Mouse (Mus musculus): ENCODE results near the gene Magoh. TPM values are rescaled to one million over a fixed set of nuclear protein-coding genes. Genes with fewer than 3 reads are reported as not detected.

The Magoh gene
- 225 and 238 TPM in 2 replicates for polyA plus RNA-seq (2016; fragmentation: Nextera tagmentation; extraction: Ambion mirVana)

DNA sequence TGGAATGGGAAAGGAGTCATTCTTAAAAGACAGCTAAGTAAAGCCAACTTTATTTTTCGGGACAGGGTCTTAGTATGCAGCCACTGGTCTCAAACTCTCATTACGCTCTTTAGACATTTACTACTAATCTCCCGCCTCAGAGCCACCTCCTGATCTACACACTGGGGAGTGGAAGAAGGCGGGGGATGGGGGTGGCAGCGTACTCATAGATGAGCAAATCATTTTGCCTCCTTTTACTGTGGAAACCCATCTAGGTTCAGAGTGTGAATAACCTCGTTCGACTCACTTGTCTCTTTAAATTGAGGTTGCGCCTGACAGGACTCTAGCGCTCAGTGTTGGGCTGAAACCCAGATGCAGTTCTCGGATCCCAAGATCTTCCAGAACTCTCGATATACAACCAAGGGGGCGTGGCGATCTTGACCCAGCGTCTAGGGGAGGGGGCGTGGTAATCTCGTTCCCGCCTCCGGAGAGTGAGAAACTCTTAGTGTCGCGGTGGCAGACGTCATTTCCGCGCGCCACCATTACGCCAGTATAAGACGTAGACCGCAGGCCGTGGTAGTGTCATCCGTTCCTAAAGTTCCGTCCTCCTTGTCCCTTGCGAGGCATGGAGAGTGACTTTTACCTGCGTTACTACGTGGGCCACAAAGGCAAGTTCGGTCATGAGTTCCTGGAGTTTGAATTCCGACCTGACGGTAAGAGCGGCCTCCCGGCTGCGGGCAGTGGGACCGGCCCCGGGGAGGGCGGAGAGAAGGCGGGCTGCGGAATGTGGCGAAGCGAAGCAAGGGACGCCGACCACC lies at the start of gene Magoh:
Gene Magoh (plus strand): TSS at position 502 of the 797 bp plus-strand sequence.
- peaks cover 37% of the 10 kb centered on the region for H3K36me3 ChIP-seq
- peak within 1 kb of the TSS; percentile 79 for H3K4me3 ChIP-seq
- H3K9me3 ChIP-seq, result no peaks in the 10 kb centered on the region
- peaks cover 20% of the 10 kb centered on the region for H3K4me1 ChIP-seq (replicated peaks)
- H3K27me3 ChIP-seq (ENCODE audit: insufficient read depth, poor library complexity, severe bottlenecking), result no peaks in the 10 kb centered on the region
- peak within 1 kb of the TSS; percentile 88 for H3K27ac ChIP-seq
- 3% methylated on average over 48 of the region's 48 CpGs for WGBS
- DNase-seq (ENCODE audit: low spot score), result peak; percentile 94

DNA sequence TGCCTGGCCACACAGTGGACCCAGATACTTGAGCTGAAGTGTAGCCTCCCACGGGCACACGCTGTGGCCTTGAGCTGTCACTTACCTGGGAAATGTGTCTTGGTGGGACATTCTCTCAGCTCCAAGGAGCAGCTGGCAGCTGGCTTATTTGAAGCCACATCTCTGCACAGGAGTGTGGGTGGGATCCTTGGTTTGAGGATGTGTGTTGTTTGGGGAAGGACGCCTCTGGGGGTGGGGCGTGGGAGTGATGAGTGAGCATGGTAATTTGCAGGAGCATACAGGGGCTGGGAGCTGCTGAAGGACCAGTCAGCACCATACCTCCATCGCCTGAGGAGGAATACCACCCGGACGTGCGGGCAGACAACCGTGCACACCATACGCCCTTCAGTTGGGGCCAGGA lies 49.4 kb upstream of the Magoh start:
- WGBS, result 57% methylated on average over 10 of the region's 10 CpGs

DNA sequence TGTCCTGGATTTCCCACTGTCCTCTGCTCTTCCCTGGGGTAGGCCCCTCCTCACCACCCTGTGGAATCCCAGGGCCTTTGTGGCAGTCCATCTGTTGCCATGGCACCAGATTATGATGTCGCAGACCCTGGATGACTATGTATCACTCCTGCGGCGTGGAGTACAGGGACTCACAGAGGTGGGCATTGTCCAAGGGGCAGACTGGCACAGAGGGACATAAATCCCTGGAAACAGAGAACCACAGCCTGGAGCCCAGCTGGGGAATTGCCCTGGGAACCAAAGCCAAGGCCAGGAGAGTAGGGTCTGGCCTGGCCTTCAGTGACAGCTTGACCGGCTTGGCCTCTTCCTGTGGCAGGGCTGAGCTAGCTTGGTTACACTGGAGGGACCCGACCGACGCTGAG lies 48.7 kb upstream of the Magoh start:
- Histone ChIP-seq H3K27ac (peak overlapping the region; percentile 85), H3K4me3 (peak overlapping the region; percentile 6; the same call in 1 of the 2 replicates), H3K36me3 (no peaks in the 10 kb centered on the region), H3K4me1 (replicated peaks) (peaks cover 99% of the 10 kb centered on the region), H3K27me3 (ENCODE audit: insufficient read depth, poor library complexity, severe bottlenecking) (peaks cover 14% of the 10 kb centered on the region), H3K9me3 (no peaks in the 10 kb centered on the region)
- peak; percentile 74 for DNase-seq (ENCODE audit: low spot score)
- 37% methylated on average over 7 of the region's 7 CpGs for WGBS

More for the DNA sequence above, 49.4 kb upstream of the Magoh start:
- Histone ChIP-seq H3K9me3 (no peaks in the 10 kb centered on the region), H3K27ac (peak overlapping the region; percentile 85), H3K4me1 (replicated peaks) (peaks cover 99% of the 10 kb centered on the region), H3K27me3 (ENCODE audit: insufficient read depth, poor library complexity, severe bottlenecking) (peaks cover 18% of the 10 kb centered on the region), H3K36me3 (no peaks in the 10 kb centered on the region), H3K4me3 (no peak overlapping the region)
- DNase-seq (ENCODE audit: low spot score), result no peak

DNA sequence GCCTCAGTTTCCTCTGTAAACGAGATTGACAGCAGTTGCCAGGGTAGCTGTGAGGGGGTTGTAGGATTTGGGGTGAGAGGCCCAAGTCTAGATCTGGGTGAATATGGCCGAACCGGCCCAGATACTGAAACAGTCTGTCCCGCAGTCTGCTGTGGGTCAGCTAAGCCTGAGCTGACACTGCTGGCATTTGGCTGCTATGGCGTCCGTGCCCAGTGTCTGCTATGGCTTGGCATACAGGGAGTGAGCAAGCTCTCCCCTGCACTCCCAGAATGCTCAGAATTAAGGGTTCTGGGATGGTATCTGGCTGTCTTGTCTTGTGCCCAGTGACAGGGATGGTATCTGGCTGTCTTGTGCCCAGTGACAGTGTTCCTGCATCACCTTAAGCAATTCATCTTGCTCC lies 47.9 kb upstream of the Magoh start:
- no peak for DNase-seq (ENCODE audit: low spot score)
- H3K27ac ChIP-seq, result peak overlapping the region; percentile 85
- H3K4me3 ChIP-seq, result no peak overlapping the region
- peaks cover 99% of the 10 kb centered on the region for H3K4me1 ChIP-seq (replicated peaks)
- no peaks in the 10 kb centered on the region for H3K36me3 ChIP-seq
- H3K9me3 ChIP-seq, result no peaks in the 10 kb centered on the region
- 93% methylated on average over 6 of the region's 6 CpGs for WGBS
- peaks cover 14% of the 10 kb centered on the region for H3K27me3 ChIP-seq (ENCODE audit: insufficient read depth, poor library complexity, severe bottlenecking)

DNA sequence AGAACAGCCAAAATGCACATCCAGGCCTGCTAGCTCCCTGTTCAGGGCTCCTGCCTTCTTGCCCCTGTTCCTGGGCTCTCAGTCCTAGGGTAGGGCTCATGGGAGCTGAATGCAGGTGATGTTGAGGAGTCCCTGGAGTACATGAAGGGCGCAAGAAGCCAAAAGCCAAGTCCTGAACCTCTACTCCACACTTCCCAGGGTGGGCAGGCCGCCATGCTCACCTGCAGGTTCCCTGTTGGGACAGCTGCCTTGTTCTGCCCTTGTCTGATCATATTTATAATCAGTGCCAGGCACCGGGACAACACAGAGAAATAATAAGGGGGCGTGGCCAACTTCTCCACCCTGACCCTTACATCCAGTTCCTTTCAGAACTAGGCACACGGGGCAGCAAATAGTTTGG lies 46.0 kb upstream of the Magoh start:
- 85% methylated on average over 5 of the region's 5 CpGs for WGBS

DNA sequence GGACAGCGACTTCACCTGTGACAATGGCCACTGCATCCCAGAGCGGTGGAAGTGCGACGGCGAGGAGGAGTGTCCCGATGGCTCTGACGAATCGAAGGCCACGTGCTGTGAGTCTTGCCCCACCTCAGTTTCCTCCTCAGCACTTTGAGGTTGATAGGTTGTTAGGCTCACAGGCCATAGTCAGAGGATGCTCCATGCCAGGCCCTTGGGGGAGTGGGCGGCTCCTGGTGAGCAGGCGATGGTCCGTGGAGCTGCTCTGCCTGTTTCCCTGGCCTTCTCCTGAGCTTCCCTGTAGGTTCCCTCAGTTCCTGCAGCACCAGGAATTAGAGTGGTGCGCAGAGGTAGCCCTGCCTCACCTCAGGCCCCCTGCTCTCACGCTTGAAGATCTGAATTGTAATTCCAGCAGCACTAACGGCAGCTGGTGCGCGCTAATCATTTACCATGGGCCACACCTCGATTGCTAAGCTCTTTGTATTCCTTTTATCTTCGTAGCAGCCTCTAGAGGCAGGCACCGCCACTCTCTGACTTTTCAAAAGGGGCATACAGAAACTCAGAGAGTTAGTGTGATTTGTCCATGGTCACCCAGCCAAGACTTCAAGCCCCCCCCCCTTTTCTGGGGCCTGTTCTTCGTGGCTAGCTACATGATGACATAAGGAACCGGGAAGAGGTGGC lies 44.8 kb upstream of the Magoh start:
- WGBS, result 45% methylated on average over 22 of the region's 22 CpGs
- Histone ChIP-seq H3K36me3 (0 out of 2 replicates have a peak, but pooled peaks cover 10% of the 10 kb centered on the region), H3K27me3 (ENCODE audit: insufficient read depth, poor library complexity, severe bottlenecking) (peaks cover 11% of the 10 kb centered on the region), H3K27ac (peak overlapping the region; percentile 92), H3K4me3 (no peak overlapping the region; the same call in 1 of the 2 replicates), H3K4me1 (replicated peaks) (peaks cover 88% of the 10 kb centered on the region), H3K9me3 (no peaks in the 10 kb centered on the region)
- peak; percentile 49 for DNase-seq (ENCODE audit: low spot score)

More for the DNA sequence above, 46.0 kb upstream of the Magoh start:
- 0 out of 2 replicates have a peak, but pooled peaks cover 10% of the 10 kb centered on the region for H3K36me3 ChIP-seq
- H3K4me3 ChIP-seq, result no peak overlapping the region
- H3K9me3 ChIP-seq, result no peaks in the 10 kb centered on the region
- peaks cover 98% of the 10 kb centered on the region for H3K4me1 ChIP-seq (replicated peaks)
- peaks cover 14% of the 10 kb centered on the region for H3K27me3 ChIP-seq (ENCODE audit: insufficient read depth, poor library complexity, severe bottlenecking)
- DNase-seq (ENCODE audit: low spot score), result no peak
- H3K27ac ChIP-seq, result peak overlapping the region; percentile 92

DNA sequence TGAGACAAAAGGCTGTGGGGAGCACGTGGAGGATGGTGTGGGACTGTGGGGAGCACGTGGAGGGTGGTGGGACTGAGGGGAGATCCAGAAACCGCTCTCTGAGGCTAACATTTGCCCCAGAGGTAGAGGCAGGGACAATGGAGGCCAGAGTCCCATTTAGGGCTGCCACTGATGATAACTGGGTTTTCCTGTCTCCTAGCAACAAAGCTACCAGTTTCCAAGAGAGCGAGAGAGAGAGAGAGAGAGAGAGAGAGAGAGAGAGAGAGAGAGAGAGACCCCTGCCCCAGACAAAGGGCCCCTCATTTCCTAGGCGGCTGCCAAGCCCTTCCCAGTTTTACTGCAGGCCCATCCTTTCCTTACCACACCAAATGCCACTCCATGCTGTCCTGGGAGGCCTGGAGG lies 44.0 kb upstream of the Magoh start:
- H3K4me3 ChIP-seq, result peak overlapping the region; percentile 21; the same call in 1 of the 2 replicates
- DNase-seq (ENCODE audit: low spot score), result peak; percentile 46
- H3K27me3 ChIP-seq (ENCODE audit: insufficient read depth, poor library complexity, severe bottlenecking), result peaks cover 11% of the 10 kb centered on the region
- H3K9me3 ChIP-seq, result no peaks in the 10 kb centered on the region
- H3K36me3 ChIP-seq, result 0 out of 2 replicates have a peak, but pooled peaks cover 10% of the 10 kb centered on the region
- H3K4me1 ChIP-seq (replicated peaks), result peaks cover 80% of the 10 kb centered on the region
- WGBS, result 20% methylated on average over 5 of the region's 5 CpGs
- H3K27ac ChIP-seq, result peak overlapping the region; percentile 92

DNA sequence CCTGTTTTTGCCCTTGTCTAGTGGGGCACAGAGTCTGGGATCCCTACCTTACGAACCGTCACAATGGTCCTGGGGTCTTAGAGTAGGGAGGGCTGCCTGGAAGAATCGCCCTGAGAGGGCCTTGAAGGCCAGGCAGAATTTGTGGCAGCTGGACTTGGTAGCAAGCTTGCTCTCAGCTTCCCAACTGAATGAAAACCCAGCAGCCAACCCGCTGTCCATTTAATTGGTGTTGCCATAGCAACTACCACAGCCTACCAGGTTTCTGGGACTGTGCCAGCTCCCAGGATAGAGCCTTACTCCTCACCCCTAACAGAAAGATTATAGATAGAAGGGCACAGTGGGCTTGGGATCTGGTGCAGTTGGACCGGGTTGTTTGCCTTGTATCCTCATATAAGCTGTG lies 42.8 kb upstream of the Magoh start:
- H3K9me3 ChIP-seq, result no peaks in the 10 kb centered on the region
- peak; percentile 35 for DNase-seq (ENCODE audit: low spot score)
- peaks cover 75% of the 10 kb centered on the region for H3K4me1 ChIP-seq (replicated peaks)
- H3K4me3 ChIP-seq, result 0 out of 2 replicates have a peak overlapping the region, but pooled peaks have one; percentile 6
- peaks cover 11% of the 10 kb centered on the region for H3K27me3 ChIP-seq (ENCODE audit: insufficient read depth, poor library complexity, severe bottlenecking)
- WGBS, result 56% methylated on average over 5 of the region's 5 CpGs
- peak overlapping the region; percentile 92 for H3K27ac ChIP-seq
- H3K36me3 ChIP-seq, result 0 out of 2 replicates have a peak, but pooled peaks cover 10% of the 10 kb centered on the region

DNA sequence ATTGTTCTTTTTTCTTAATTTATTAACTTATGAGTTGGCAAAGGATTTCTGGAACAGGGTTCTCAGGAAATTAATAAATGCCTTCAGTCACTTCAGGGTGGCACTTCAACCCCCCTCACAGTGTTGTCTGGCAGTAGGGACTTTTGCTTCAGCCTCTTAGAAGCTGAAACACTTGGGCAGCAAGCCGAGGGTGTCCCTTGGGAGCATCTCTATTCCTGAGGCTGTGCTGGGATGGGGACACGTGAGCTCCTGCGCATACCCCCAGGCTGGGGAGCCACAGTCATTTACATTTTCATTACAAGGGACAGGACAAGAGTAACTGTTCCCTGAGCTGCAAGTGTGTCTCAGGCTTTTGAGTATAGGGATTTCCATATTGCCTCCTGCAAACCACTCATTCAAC lies 41.6 kb upstream of the Magoh start:
- 75% methylated on average over 3 of the region's 3 CpGs for WGBS
- Histone ChIP-seq H3K36me3 (peaks cover 14% of the 10 kb centered on the region; the same call in 1 of the 2 replicates), H3K4me1 (replicated peaks) (peaks cover 71% of the 10 kb centered on the region), H3K9me3 (no peaks in the 10 kb centered on the region), H3K4me3 (no peak overlapping the region), H3K27me3 (ENCODE audit: insufficient read depth, poor library complexity, severe bottlenecking) (peaks cover 11% of the 10 kb centered on the region), H3K27ac (0 out of 2 replicates have a peak overlapping the region, but pooled peaks have one; percentile 19)
- DNase-seq (ENCODE audit: low spot score), result no peak

DNA sequence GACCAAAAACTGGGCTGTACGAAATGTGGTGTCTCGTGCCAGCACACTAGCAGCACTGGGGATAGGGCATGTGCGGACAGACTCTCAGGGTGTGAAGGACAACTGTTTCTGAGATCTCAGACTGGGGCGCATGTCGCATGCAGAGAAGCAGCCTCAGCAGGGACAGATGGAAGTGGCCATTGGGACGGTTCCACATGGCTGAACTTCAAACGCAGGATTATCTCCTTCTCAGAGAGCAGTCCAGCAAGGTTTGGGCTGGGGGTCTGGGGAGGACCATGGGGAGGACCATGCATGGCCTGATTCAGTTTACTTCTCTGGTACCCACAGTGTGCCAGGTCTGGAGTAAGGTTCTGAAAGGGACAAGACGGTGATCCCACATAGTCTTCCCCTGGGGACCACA lies 35.9 kb upstream of the Magoh start:
- Histone ChIP-seq H3K27ac (peak overlapping the region; percentile 66; the same call in 1 of the 2 replicates), H3K27me3 (ENCODE audit: insufficient read depth, poor library complexity, severe bottlenecking) (peaks cover 35% of the 10 kb centered on the region), H3K36me3 (peaks cover 50% of the 10 kb centered on the region), H3K9me3 (no peaks in the 10 kb centered on the region), H3K4me1 (replicated peaks) (peaks cover 51% of the 10 kb centered on the region), H3K4me3 (no peak overlapping the region)
- DNase-seq (ENCODE audit: low spot score), result no peak
- 72% methylated on average over 8 of the region's 8 CpGs for WGBS

DNA sequence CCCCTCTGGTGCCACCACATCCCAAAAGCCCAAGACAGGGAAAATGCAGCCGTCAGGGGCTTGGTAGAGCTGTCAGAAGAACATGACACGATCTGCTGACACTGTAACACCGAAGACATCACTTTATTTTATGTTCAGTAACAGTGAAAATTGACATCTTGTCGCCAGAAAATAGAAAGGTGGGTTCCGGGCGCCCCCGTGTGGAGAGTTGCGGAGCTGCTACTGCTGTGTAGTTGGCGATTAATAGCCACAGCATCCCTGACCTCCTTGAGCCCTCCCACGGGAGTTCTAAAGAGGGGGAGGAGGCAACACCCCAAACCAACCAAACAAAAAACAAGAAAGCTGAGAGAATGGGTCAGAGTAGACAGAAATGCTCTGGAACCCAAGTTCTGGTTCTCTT lies 34.6 kb upstream of the Magoh start:
- Histone ChIP-seq H3K9me3 (no peaks in the 10 kb centered on the region), H3K36me3 (peaks cover 62% of the 10 kb centered on the region), H3K4me1 (replicated peaks) (peaks cover 50% of the 10 kb centered on the region), H3K27ac (peak overlapping the region; percentile 45; the same call in 1 of the 2 replicates), H3K4me3 (no peak overlapping the region), H3K27me3 (ENCODE audit: insufficient read depth, poor library complexity, severe bottlenecking) (peaks cover 35% of the 10 kb centered on the region)
- DNase-seq (ENCODE audit: low spot score), result peak; percentile 86
- 5% methylated on average over 10 of the region's 10 CpGs for WGBS

DNA sequence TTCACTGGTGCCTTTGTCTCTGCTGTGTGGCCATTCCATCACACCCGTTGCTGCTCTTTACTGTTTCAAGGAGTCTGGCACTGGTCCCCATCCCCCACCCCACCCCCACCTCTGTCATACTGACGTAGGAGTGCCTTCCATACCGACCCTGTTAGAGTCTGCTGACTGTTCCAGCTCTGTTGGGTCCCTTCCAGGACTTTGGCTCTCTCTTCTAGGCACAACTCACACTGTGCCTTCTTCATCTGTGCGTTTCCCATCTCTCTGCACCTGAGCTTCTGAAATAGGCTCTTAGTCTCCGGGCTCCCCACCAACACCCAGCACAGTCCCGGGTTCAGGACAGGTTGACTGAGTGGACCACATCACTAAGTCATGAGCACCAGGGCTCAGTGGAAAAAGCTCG lies 32.8 kb upstream of the Magoh start:
- no peak for DNase-seq (ENCODE audit: low spot score)
- WGBS, result 55% methylated on average over 7 of the region's 7 CpGs
- no peak overlapping the region for H3K27ac ChIP-seq
- peaks cover 43% of the 10 kb centered on the region for H3K4me1 ChIP-seq (replicated peaks)
- H3K9me3 ChIP-seq, result no peaks in the 10 kb centered on the region
- H3K27me3 ChIP-seq (ENCODE audit: insufficient read depth, poor library complexity, severe bottlenecking), result peaks cover 35% of the 10 kb centered on the region
- H3K4me3 ChIP-seq, result no peak overlapping the region
- H3K36me3 ChIP-seq, result peaks cover 79% of the 10 kb centered on the region

Measured in hindbrain, embryonic 10.5 days (tissue).